Mouse (Mus musculus): ENCODE results near the gene Klf13. TPM values are rescaled to one million over a fixed set of nuclear protein-coding genes. Genes with fewer than 3 reads are reported as not detected.

Gene Klf13
- polyA plus RNA-seq, 1 experiment from 2014 or later, result 31.1 TPM

DNA sequence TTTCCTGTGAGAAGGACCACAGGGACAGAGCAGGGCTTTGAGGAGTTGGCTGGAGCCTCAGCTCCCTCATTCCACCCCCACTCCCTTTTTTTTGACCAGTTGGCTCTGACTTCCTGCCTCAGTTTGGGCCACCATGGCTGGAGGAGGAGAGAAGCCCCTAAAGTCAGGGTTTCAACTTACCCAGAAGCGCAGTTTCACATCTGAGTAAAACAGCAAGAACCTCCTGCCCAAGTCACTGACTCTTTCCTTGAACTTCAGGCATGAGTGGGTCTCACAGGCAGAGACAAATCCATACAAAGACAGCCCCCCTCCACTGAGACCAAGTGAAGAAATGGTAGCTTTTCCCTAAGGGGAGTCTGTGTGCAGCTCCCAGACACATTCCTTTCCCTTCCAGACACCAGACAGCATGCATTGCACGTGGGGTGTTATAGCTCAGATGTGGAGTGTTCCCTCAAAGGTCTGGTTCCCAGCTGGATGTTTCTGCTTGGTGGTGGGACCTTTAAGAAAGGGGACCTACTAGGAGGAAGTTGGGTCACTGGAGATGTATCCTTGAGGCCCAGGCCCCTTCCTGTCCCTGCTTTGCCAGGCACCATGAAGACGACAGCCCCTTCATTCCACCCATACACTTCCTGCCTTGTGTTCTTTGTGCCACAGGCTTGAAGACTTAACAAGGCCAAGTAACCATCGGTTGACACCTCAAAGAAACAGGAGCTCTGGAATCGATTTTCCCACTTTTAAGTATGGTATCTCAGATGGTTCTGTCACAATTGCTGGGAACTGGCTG lies 27.1 kb upstream of the Klf13 start:
- WGBS, result 91% methylated on average over 5 of the region's 5 CpGs

GRCm38 (mm10) chr7:63965135-63965534 lies 26.4 kb upstream of the Klf13 start:
- Histone ChIP-seq H3K36me3 (ENCODE audit: control insufficient read depth, insufficient read depth) (no peaks in the 10 kb centered on the region), H3K4me2 (ENCODE audit: low read length) (no peak overlapping the region), H3K27me3 (replicated peaks; ENCODE audit: control insufficient read depth, insufficient read depth, low read length) (no peaks in the 10 kb centered on the region), H3K9me3 (ENCODE audit: control insufficient read depth, low read length) (no peaks in the 10 kb centered on the region), H3K27ac (ENCODE audit: low read length) (peak overlapping the region; percentile 80), H3K4me1 (replicated peaks; ENCODE audit: control insufficient read depth, insufficient read depth, low read length) (peaks cover 9% of the 10 kb centered on the region), H3K9ac (replicated peaks; ENCODE audit: low read depth, low read length) (0 out of 2 replicates have a peak overlapping the region, but pooled peaks have one; percentile 22), H3K4me3 (replicated peaks; ENCODE audit: low read length) (no peak overlapping the region)
- ATAC-seq, result peak; percentile 95
- 37% methylated on average over 2 of the region's 2 CpGs for WGBS

More for the DNA sequence above, 27.1 kb upstream of the Klf13 start:
- no peak for ATAC-seq
- Histone ChIP-seq H3K9me3 (ENCODE audit: control insufficient read depth, low read length) (no peaks in the 10 kb centered on the region), H3K27me3 (replicated peaks; ENCODE audit: control insufficient read depth, insufficient read depth, low read length) (no peaks in the 10 kb centered on the region), H3K9ac (replicated peaks; ENCODE audit: low read depth, low read length) (no peak overlapping the region), H3K27ac (ENCODE audit: low read length) (peak overlapping the region; percentile 80), H3K4me1 (replicated peaks; ENCODE audit: control insufficient read depth, insufficient read depth, low read length) (peaks cover 12% of the 10 kb centered on the region), H3K4me3 (replicated peaks; ENCODE audit: low read length) (no peak overlapping the region), H3K4me2 (ENCODE audit: low read length) (no peak overlapping the region), H3K36me3 (ENCODE audit: control insufficient read depth, insufficient read depth) (no peaks in the 10 kb centered on the region)

- no peaks in the 10 kb centered on the region for H3K27me3 ChIP-seq (replicated peaks; ENCODE audit: control insufficient read depth, insufficient read depth, low read length)
- H3K4me3 ChIP-seq (replicated peaks; ENCODE audit: low read length), result no peak overlapping the region
- H3K9ac ChIP-seq (replicated peaks; ENCODE audit: low read depth, low read length), result no peak overlapping the region
- H3K4me2 ChIP-seq (ENCODE audit: low read length), result no peak overlapping the region
- H3K36me3 ChIP-seq (ENCODE audit: control insufficient read depth, insufficient read depth), result no peaks in the 10 kb centered on the region
- H3K27ac ChIP-seq (ENCODE audit: low read length), result no peak overlapping the region
- H3K9me3 ChIP-seq (ENCODE audit: control insufficient read depth, low read length), result no peaks in the 10 kb centered on the region
- WGBS, result 78% methylated on average over 6 of the region's 6 CpGs
- ATAC-seq, result no peak
- H3K4me1 ChIP-seq (replicated peaks; ENCODE audit: control insufficient read depth, insufficient read depth, low read length), result peaks cover 9% of the 10 kb centered on the region
Observed at GRCm38 (mm10) chr7:63964121-63964520, 25.4 kb upstream of the Klf13 start.

- Histone ChIP-seq H3K4me3 (replicated peaks; ENCODE audit: low read length) (no peak overlapping the region), H3K4me2 (ENCODE audit: low read length) (no peak overlapping the region), H3K9me3 (ENCODE audit: control insufficient read depth, low read length) (no peaks in the 10 kb centered on the region), H3K9ac (replicated peaks; ENCODE audit: low read depth, low read length) (no peak overlapping the region), H3K27me3 (replicated peaks; ENCODE audit: control insufficient read depth, insufficient read depth, low read length) (no peaks in the 10 kb centered on the region), H3K27ac (ENCODE audit: low read length) (no peak overlapping the region), H3K4me1 (replicated peaks; ENCODE audit: control insufficient read depth, insufficient read depth, low read length) (peaks cover 13% of the 10 kb centered on the region), H3K36me3 (ENCODE audit: control insufficient read depth, insufficient read depth) (no peaks in the 10 kb centered on the region)
- no peak for ATAC-seq
- 82% methylated on average over 5 of the region's 5 CpGs for WGBS
Observed at GRCm38 (mm10) chr7:63963632-63964031, 24.9 kb upstream of the Klf13 start.

GRCm38 (mm10) chr7:63957872-63958640 lies 19.3 kb upstream of the Klf13 start:
- Histone ChIP-seq H3K9me3 (ENCODE audit: control insufficient read depth, low read length) (no peaks in the 10 kb centered on the region), H3K36me3 (ENCODE audit: control insufficient read depth, insufficient read depth) (no peaks in the 10 kb centered on the region), H3K4me3 (replicated peaks; ENCODE audit: low read length) (no peak overlapping the region), H3K27me3 (replicated peaks; ENCODE audit: control insufficient read depth, insufficient read depth, low read length) (no peaks in the 10 kb centered on the region), H3K4me1 (replicated peaks; ENCODE audit: control insufficient read depth, insufficient read depth, low read length) (peaks cover 27% of the 10 kb centered on the region), H3K27ac (ENCODE audit: low read length) (peak overlapping the region; percentile 91), H3K4me2 (ENCODE audit: low read length) (peak overlapping the region; percentile 8; the same call in 1 of the 2 replicates), H3K9ac (replicated peaks; ENCODE audit: low read depth, low read length) (peak overlapping the region; percentile 43; the same call in 1 of the 2 replicates)
- 34% methylated on average over 12 of the region's 12 CpGs for WGBS
- ATAC-seq, result peak; percentile 71

DNA sequence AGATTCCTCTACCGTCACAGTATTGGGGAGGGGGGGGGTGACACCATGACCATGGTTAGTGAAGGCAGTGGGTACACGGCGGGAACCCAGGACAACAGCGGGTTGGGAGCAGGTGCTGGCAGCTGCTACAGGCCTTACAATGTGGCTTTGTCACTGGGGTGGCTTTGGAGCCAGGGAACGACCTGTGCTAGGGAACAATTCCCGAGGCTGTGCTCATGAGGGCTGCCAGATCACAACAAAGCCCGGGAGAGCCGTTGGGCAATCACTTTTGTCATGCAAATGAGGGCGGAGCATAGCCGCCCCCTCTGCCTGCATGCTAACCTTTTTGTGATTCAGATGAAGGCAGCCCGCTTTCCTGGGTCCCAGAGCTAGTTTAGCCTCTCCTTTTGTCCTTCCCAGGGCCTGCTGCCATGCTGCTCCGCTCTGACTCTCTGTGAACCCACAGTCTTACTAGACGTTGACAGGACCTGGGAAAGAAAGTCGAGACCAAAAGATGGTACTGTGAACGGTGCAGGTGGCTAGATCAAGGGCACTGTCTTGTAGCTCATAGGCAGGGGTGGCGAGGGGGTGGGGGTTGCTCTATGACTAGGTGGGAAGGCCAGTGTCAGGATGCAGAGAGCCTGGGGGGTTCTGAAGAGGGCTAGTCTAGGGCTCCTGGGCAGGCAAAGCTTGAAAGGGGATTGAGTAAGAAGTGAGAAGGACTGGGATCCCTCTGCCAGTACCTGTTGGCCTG lies 18.4 kb upstream of the Klf13 start:
- H3K4me1 ChIP-seq (replicated peaks; ENCODE audit: control insufficient read depth, insufficient read depth, low read length), result peaks cover 30% of the 10 kb centered on the region
- peak; percentile 84 for ATAC-seq
- no peak overlapping the region for H3K4me3 ChIP-seq (replicated peaks; ENCODE audit: low read length)
- H3K27me3 ChIP-seq (replicated peaks; ENCODE audit: control insufficient read depth, insufficient read depth, low read length), result no peaks in the 10 kb centered on the region
- no peaks in the 10 kb centered on the region for H3K9me3 ChIP-seq (ENCODE audit: control insufficient read depth, low read length)
- peak overlapping the region; percentile 43 for H3K9ac ChIP-seq (replicated peaks; ENCODE audit: low read depth, low read length)
- no peaks in the 10 kb centered on the region for H3K36me3 ChIP-seq (ENCODE audit: control insufficient read depth, insufficient read depth)
- peak overlapping the region; percentile 91 for H3K27ac ChIP-seq (ENCODE audit: low read length)
- H3K4me2 ChIP-seq (ENCODE audit: low read length), result peak overlapping the region; percentile 12; the same call in 1 of the 2 replicates
- WGBS, result 5% methylated on average over 16 of the region's 16 CpGs

GRCm38 (mm10) chr7:63956138-63956823 lies 17.6 kb upstream of the Klf13 start:
- Histone ChIP-seq H3K4me3 (replicated peaks; ENCODE audit: low read length) (no peak overlapping the region), H3K27ac (ENCODE audit: low read length) (peak overlapping the region; percentile 91), H3K9ac (replicated peaks; ENCODE audit: low read depth, low read length) (0 out of 2 replicates have a peak overlapping the region, but pooled peaks have one; percentile 5), H3K27me3 (replicated peaks; ENCODE audit: control insufficient read depth, insufficient read depth, low read length) (no peaks in the 10 kb centered on the region), H3K9me3 (ENCODE audit: control insufficient read depth, low read length) (no peaks in the 10 kb centered on the region), H3K36me3 (ENCODE audit: control insufficient read depth, insufficient read depth) (no peaks in the 10 kb centered on the region), H3K4me1 (replicated peaks; ENCODE audit: control insufficient read depth, insufficient read depth, low read length) (peaks cover 37% of the 10 kb centered on the region), H3K4me2 (ENCODE audit: low read length) (no peak overlapping the region)
- no peak for ATAC-seq
- WGBS, result 58% methylated on average over 14 of the region's 14 CpGs

GRCm38 (mm10) chr7:63955440-63955839 lies 16.7 kb upstream of the Klf13 start:
- Histone ChIP-seq H3K9ac (replicated peaks; ENCODE audit: low read depth, low read length) (no peak overlapping the region), H3K9me3 (ENCODE audit: control insufficient read depth, low read length) (no peaks in the 10 kb centered on the region), H3K4me1 (replicated peaks; ENCODE audit: control insufficient read depth, insufficient read depth, low read length) (peaks cover 42% of the 10 kb centered on the region), H3K36me3 (ENCODE audit: control insufficient read depth, insufficient read depth) (no peaks in the 10 kb centered on the region), H3K27ac (ENCODE audit: low read length) (no peak overlapping the region), H3K4me2 (ENCODE audit: low read length) (no peak overlapping the region), H3K4me3 (replicated peaks; ENCODE audit: low read length) (no peak overlapping the region), H3K27me3 (replicated peaks; ENCODE audit: control insufficient read depth, insufficient read depth, low read length) (no peaks in the 10 kb centered on the region)
- 93% methylated on average over 2 of the region's 2 CpGs for WGBS
- no peak for ATAC-seq
